Mouse (Mus musculus) CH12.LX (cell line): ENCODE results near the gene Pprc1.

Experiments
- CTCF ChIP-seq, 2 experiments: IDR thresholded peaks in 1 of 2; conservative IDR thresholded peaks in 1 of 2; 2 replicates each; pipeline ENCODE4 v1.5.1; 2011 to 2012; ENCODE audit warnings: low read depth in 2 of 2, low read length in 2 of 2, improper control_type of control experiment in 1 of 2, inconsistent platforms in 1 of 2, mild to moderate bottlenecking in 1 of 2, moderate library complexity in 1 of 2
- SMC3 ChIP-seq: IDR thresholded peaks from 2 replicates; pipeline ENCODE4 v1.6.1; 2011; ENCODE audit warnings: low read depth, low read length, improper control_type of control experiment
- TCF12 ChIP-seq: IDR thresholded peaks from 2 replicates; pipeline ENCODE4 v1.6.1; 2014; ENCODE audit warnings: low read depth, mild to moderate bottlenecking, inconsistent platforms, low read length, improper control_type of control experiment
- UBTF ChIP-seq: IDR thresholded peaks from 2 replicates; pipeline ENCODE4 v1.6.1; 2012; ENCODE audit warnings: low read depth, mild to moderate bottlenecking, inconsistent platforms, low read length, improper control_type of control experiment, moderate library complexity
- ZC3H11A ChIP-seq: IDR thresholded peaks from 2 replicates; pipeline ENCODE4 v1.6.1; 2012; ENCODE audit warnings: low read depth, mild to moderate bottlenecking, inconsistent platforms, low read length, improper control_type of control experiment

GRCm38 (mm10) chr19:46055752-46056387, 11.2 kb downstream of the Pprc1 start:
- no peak for TF ChIP-seq TCF12
- peak in 1 of 2 experiments; percentile 70; a peak in 3 of 4 replicates for TF ChIP-seq CTCF (conservative IDR thresholded peaks at IDR 0.05 in 1 of 2, IDR thresholded peaks at IDR 0.05 in 1 of 2; ENCODE audit: low read depth in 2 of 2, low read length in 2 of 2)
- TF ChIP-seq SMC3, result peak; percentile 30
- no peak for TF ChIP-seq ZC3H11A
- no peak for TF ChIP-seq UBTF
